Mouse (Mus musculus) cerebellum, adult 2 months (tissue): Measurements from ENCODE around the gene Pde10a.

Experiments used
- CTCF ChIP-seq: fragments of 200-500 bp; IDR thresholded peaks from 2 replicates; pipeline ENCODE4 v1.5.1; 2011; ENCODE audit warnings: low read depth, mild to moderate bottlenecking, control low read depth, low read length, moderate library complexity, borderline replicate concordance; ENCODE audit not compliant: insufficient read depth
- POLR2A ChIP-seq: fragments of 200-500 bp; IDR thresholded peaks from 2 replicates; pipeline ENCODE4 v1.6.1; 2011; ENCODE audit warnings: low read length, control low read depth, borderline replicate concordance; ENCODE audit not compliant: insufficient read depth

- TF ChIP-seq CTCF (no peak), POLR2A (no peak)
These were observed 111.1 kb downstream of the Pde10a start for GRCm38 (mm10) chr17:8636231-8636630.
